Mouse (Mus musculus): Measurements from ENCODE around the gene Sp6.

Gene Sp6

GRCm38 (mm10) chr11:97021873-97022484 is 8.8 kb downstream of the Sp6 start:
- peak; percentile 93 for DNase-seq (ENCODE audit: low read depth, low spot score)

GRCm38 (mm10) chr11:97024977-97025376 is 11.8 kb downstream of the Sp6 start:
- no peak for DNase-seq (ENCODE audit: low read depth, low spot score)

- DNase-seq (ENCODE audit: low read depth, low spot score): peak; percentile 94
Observed at GRCm38 (mm10) chr11:97025721-97026344, 12.6 kb downstream of the Sp6 start.

- peak; percentile 92 for DNase-seq (ENCODE audit: low read depth, low spot score)
Observed at GRCm38 (mm10) chr11:97029686-97030417, 16.7 kb downstream of the Sp6 start, which contains the start of gene Scrn2. Gene Scrn2, plus strand, starts transcription at chr11:97029938.

GRCm38 (mm10) chr11:97030426-97030825 is 17.2 kb downstream of the Sp6 start:
- no peak for DNase-seq (ENCODE audit: low read depth, low spot score)

GRCm38 (mm10) chr11:97031977-97032376 is 18.8 kb downstream of the Sp6 start:
- DNase-seq (ENCODE audit: low read depth, low spot score): no peak

GRCm38 (mm10) chr11:97032499-97032898 is 19.3 kb downstream of the Sp6 start:
- DNase-seq (ENCODE audit: low read depth, low spot score): no peak

- DNase-seq (ENCODE audit: low read depth, low spot score): no peak
Observed at GRCm38 (mm10) chr11:97033781-97034180, 20.6 kb downstream of the Sp6 start.

- no peak for DNase-seq (ENCODE audit: low read depth, low spot score)
Observed at GRCm38 (mm10) chr11:97036141-97036540, 22.9 kb downstream of the Sp6 start.

- no peak for DNase-seq (ENCODE audit: low read depth, low spot score)
Observed at GRCm38 (mm10) chr11:97038881-97039280, 25.7 kb downstream of the Sp6 start.

GRCm38 (mm10) chr11:97040301-97041021 is 27.3 kb downstream of the Sp6 start:
- no peak for DNase-seq (ENCODE audit: low read depth, low spot score)

- peak; percentile 96 for DNase-seq (ENCODE audit: low read depth, low spot score)
Observed at GRCm38 (mm10) chr11:97041022-97041899, 28.1 kb downstream of the Sp6 start, which contains the start of the genes Lrrc46 and Mrpl10. Gene Lrrc46, minus strand, starts transcription at chr11:97041407. Gene Mrpl10, plus strand, starts transcription at chr11:97041560.

- DNase-seq (ENCODE audit: low read depth, low spot score): no peak
Observed at GRCm38 (mm10) chr11:97044902-97045301, 31.7 kb downstream of the Sp6 start.

GRCm38 (mm10) chr11:97045861-97046260 is 32.7 kb downstream of the Sp6 start:
- DNase-seq (ENCODE audit: low read depth, low spot score): peak; percentile 78

GRCm38 (mm10) chr11:97048090-97048650 is 35.0 kb downstream of the Sp6 start:
- no peak for DNase-seq (ENCODE audit: low read depth, low spot score)

GRCm38 (mm10) chr11:97049492-97050085 is 36.4 kb downstream of the Sp6 start:
- DNase-seq (ENCODE audit: low read depth, low spot score): no peak

GRCm38 (mm10) chr11:97050216-97050943 is 37.2 kb downstream of the Sp6 start, which contains the start of gene Osbpl7:
Gene Osbpl7, plus strand, starts transcription at chr11:97050628.
- DNase-seq (ENCODE audit: low read depth, low spot score): peak; percentile 41

GRCm38 (mm10) chr11:97050944-97051586 is 37.9 kb downstream of the Sp6 start:
- no peak for DNase-seq (ENCODE audit: low read depth, low spot score)

GRCm38 (mm10) chr11:97052219-97052646 is 39.0 kb downstream of the Sp6 start:
- DNase-seq (ENCODE audit: low read depth, low spot score): peak; percentile 85
